Mouse (Mus musculus) embryonic facial prominence, embryonic 11.5 days (tissue): ENCODE data around the gene Moap1. TPM values are rescaled to one million over a fixed set of nuclear protein-coding genes. Genes with fewer than 3 reads are reported as not detected.
A peak's percentile ranks its signal among the peaks of the same experiment; 100 is the strongest.

Experiments used
- ATAC-seq: fragments of 200-750 bp; cut with Nextera tagmentation; replicated peaks from 2 replicates; pipeline ENCODE4 v1.8.0; 2017; ENCODE audit warnings: low read depth; ENCODE audit not compliant: insufficient number of reproducible peaks, low FRiP score, low TSS enrichment
- DNase-seq: peaks from one replicate; pipeline ENCODE4 v3.0.0-alpha.2; 2015; ENCODE audit warnings: low spot score
- H3K27ac ChIP-seq: fragments of 300-500 bp; sonication (generic); replicated peaks from 2 replicates; pipeline ENCODE4 v1.5.1; 2014; ENCODE audit warnings: mild to moderate bottlenecking, low read depth, low read length, control low read depth
- H3K27me3 ChIP-seq: fragments of 300-500 bp; sonication (generic); 2 replicates; pipeline ENCODE4 v1.6.1; 2014; ENCODE audit warnings: mild to moderate bottlenecking, low read length, moderate library complexity, mixed read lengths; ENCODE audit not compliant: control insufficient read depth, insufficient read depth
- H3K36me3 ChIP-seq: fragments of 300-500 bp; sonication (generic); replicated peaks from 2 replicates; pipeline ENCODE4 v1.6.1; 2014; ENCODE audit warnings: low read depth, mild to moderate bottlenecking, low read length, moderate library complexity, mixed read lengths; ENCODE audit not compliant: control insufficient read depth, insufficient read depth
- H3K4me1 ChIP-seq: fragments of 300-500 bp; sonication (generic); 2 replicates; pipeline ENCODE4 v1.6.1; 2014; ENCODE audit warnings: low read length, mixed read lengths; ENCODE audit not compliant: control insufficient read depth, insufficient read depth
- H3K4me2 ChIP-seq: fragments of 300-500 bp; sonication (generic); 2 replicates; pipeline ENCODE4 v1.6.1; 2014; ENCODE audit warnings: low read depth, mild to moderate bottlenecking, control low read depth, low read length, moderate library complexity
- H3K4me3 ChIP-seq: fragments of 300-500 bp; sonication (generic); 2 replicates; pipeline ENCODE4 v1.5.1; 2014; ENCODE audit warnings: low read depth, low read length, control low read depth
- H3K9ac ChIP-seq: fragments of 300-500 bp; sonication (generic); replicated peaks from 2 replicates; pipeline ENCODE4 v1.6.1; 2014; ENCODE audit warnings: mild to moderate bottlenecking, control low read depth, low read length
- H3K9me3 ChIP-seq: fragments of 300-500 bp; sonication (generic); replicated peaks from 2 replicates; pipeline ENCODE4 v1.6.1; 2016; ENCODE audit warnings: mild to moderate bottlenecking, low read length, inconsistent platforms, mixed read lengths; ENCODE audit not compliant: control insufficient read depth
- WGBS: fragments of 180-500 bp; shearing (Covaris S2); extraction: QIAGEN DNeasy Blood & Tissue Kit; methylation state at CpG from one replicate; pipeline ENCODE4 v1.1.7; 2014; 5-methylcytosine and 5-hydroxymethylcytosine counted together
- polyA plus RNA-seq: library from polyadenylated mRNA; unstranded; fragments of >200 nt; fragmentation: Nextera tagmentation; extraction: Ambion mirVana; gene quantifications from 2 replicates; pipeline ENCODE4 v1.2.1, GENCODE M21; 2014

Moap1 gene
- polyA plus RNA-seq = 34.5 and 37.2 TPM in 2 replicates

DNA sequence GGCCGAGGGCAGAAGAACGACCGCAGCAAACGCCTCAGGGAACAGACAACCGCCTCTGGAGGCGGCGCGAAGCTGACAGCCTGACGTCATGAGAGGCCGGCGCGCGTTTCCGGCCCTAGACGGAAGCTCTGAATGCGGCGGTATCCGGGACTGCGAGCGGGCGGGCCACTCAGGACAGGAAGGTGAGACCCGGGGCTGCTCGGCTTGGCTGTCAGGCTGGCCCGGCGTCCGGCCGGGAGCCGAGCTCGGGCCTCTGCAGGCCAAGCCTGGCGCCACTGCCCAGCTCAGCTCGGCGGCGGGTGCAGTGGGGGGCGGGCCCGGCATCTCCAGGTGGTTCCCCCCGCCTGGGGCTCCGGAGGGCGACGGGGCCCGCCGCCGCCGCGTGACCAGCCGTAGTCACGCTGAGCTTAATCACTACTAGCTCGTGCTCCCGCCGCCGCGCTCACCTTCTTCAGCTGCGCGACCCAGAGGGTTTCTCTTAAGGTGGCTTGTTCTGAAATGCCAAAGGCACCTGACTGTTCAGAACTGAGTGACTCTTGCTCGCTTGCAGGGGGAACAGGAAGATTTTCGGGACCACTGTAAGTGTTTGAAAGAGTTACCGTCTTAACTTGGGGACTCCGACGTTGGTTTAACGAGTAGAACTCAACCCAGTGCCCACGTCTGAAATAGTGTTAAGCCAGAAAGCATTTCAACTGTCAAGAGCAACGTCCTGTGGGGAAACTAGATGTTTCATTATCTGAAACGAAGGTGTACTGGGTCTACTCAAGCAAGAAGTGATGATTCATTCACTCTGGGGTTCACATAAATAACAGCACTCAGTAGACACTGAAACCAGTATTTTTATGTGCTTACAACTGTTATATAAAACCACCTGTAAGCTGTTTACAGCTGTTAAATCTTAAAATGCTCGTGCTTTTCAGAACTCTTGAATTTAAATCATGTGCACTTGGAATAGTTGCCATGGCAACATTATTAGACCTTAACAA, at the start of gene Moap1, which contains the start of gene Tmem251:
TSS of gene Moap1 (minus strand) at position 73 of the 986 bp plus-strand sequence.
TSS of gene Tmem251 (plus strand) at position 174 of the 986 bp plus-strand sequence.
- DNase-seq = peak; percentile 93
- 1% methylated on average over 61 of the region's 63 CpGs for WGBS

DNA sequence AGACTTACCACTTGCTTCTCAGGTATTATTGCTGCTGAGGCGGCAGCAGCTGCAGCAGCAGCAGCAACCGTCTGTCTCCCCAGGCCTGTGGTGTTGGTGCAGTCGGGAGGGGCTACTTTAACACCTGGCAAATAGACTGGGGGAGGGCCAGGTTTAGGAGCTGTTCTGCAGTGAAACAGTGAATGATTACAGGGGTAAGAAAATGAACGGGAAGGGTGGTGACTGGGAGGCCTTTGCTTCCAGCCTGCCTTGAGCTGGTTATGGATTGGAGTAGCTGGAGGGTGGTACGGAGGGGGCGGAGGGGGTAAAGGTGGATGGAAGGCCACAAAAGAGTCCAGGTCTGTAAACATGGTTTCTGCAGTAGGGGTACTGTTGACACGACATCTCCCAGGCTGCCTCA, 44.5 kb upstream of the Moap1 start:
- no peak for ATAC-seq
- H3K36me3 ChIP-seq = peaks cover 5% of the 10 kb centered on the region; the same call in 1 of the 2 replicates
- H3K4me3 ChIP-seq = no peak overlapping the region
- H3K9me3 ChIP-seq = no peaks in the 10 kb centered on the region
- no peak overlapping the region for H3K27ac ChIP-seq
- no peak for DNase-seq
- no peaks in the 10 kb centered on the region for H3K27me3 ChIP-seq
- H3K4me2 ChIP-seq = no peak overlapping the region
- WGBS = 89% methylated on average over 7 of the region's 7 CpGs
- H3K9ac ChIP-seq = no peak overlapping the region
- no peaks in the 10 kb centered on the region for H3K4me1 ChIP-seq

More for the DNA sequence above, at the start of gene Moap1, which contains the start of gene Tmem251:
- Histone ChIP-seq H3K4me3 (peak within 1 kb of the TSS; percentile 78), H3K27me3 (no peaks in the 10 kb centered on the region), H3K4me2 (peak within 1 kb of the TSS; percentile 75), H3K27ac (peak within 1 kb of the TSS; percentile 65; the same call in 1 of the 2 replicates), H3K9ac (peak within 1 kb of the TSS; percentile 82), H3K9me3 (no peaks in the 10 kb centered on the region), H3K4me1 (peaks cover 3% of the 10 kb centered on the region; the same call in 1 of the 2 replicates), H3K36me3 (peaks cover 2% of the 10 kb centered on the region; the same call in 1 of the 2 replicates)
- ATAC-seq = peak; percentile 94

DNA sequence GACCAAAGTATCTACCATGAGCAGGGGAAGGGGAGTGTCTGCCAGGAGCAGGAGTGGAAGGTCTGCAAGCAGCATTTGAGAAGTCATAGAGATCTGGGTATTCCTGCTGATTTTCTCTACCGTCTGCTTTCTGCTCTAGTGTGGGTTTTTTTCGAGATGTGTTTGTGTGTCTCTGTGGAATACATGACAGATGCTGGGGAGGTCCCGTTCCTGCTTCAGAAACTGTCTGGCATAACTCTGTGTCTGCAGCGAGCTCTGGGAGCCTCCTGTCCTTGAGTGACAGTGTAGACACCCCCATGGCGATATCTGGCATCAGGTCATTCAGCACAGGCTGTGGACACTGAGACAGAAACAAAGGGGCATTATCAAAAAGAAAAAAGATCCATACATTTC, 42.1 kb upstream of the Moap1 start:
- Histone ChIP-seq H3K4me1 (no peaks in the 10 kb centered on the region), H3K4me2 (no peak overlapping the region), H3K9ac (no peak overlapping the region), H3K36me3 (0 out of 2 replicates have a peak, but pooled peaks cover 3% of the 10 kb centered on the region), H3K9me3 (no peaks in the 10 kb centered on the region), H3K4me3 (no peak overlapping the region), H3K27me3 (no peaks in the 10 kb centered on the region), H3K27ac (no peak overlapping the region)
- no peak for ATAC-seq
- no peak for DNase-seq
- 79% methylated on average over 5 of the region's 5 CpGs for WGBS

DNA sequence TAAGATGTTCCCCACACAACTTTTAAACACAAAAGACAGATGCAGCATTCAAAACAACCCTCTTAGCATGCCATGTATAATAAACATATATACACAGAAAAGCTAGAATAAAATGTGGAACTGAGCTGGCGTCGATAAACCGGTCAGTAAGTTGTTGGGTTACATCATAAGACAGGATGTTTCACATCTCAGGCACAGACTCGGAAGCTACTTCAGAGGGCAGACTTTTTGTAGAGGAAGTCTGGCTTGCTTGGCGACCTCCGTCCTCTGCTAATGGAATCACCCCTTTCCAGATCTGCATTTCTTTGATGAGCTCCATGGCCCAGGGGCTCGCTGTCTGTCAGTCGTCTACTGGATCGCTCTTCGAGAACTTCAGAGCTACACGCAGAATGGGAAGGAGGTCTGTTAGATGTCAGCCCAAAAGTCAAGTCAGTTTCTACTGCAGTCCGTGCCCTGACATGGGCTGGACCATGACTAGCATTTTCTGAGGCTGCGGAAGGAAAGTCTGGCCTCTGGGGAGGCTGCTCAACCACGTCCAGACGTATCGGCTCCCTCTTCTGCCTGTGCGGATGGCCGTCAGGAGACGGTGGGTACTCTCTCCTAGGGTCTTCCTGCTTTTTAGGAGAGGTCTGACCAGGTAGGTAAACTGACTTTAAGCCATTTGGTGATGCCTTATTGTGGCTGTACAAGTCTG, 41.6 kb upstream of the Moap1 start:
- ATAC-seq (no peak), DNase-seq (no peak)
- H3K4me1 ChIP-seq = no peaks in the 10 kb centered on the region
- H3K4me3 ChIP-seq = no peak overlapping the region
- H3K9ac ChIP-seq = no peak overlapping the region
- no peaks in the 10 kb centered on the region for H3K27me3 ChIP-seq
- 84% methylated on average over 19 of the region's 19 CpGs for WGBS
- H3K9me3 ChIP-seq = no peaks in the 10 kb centered on the region
- no peak overlapping the region for H3K4me2 ChIP-seq
- 0 out of 2 replicates have a peak, but pooled peaks cover 3% of the 10 kb centered on the region for H3K36me3 ChIP-seq
- no peak overlapping the region for H3K27ac ChIP-seq

DNA sequence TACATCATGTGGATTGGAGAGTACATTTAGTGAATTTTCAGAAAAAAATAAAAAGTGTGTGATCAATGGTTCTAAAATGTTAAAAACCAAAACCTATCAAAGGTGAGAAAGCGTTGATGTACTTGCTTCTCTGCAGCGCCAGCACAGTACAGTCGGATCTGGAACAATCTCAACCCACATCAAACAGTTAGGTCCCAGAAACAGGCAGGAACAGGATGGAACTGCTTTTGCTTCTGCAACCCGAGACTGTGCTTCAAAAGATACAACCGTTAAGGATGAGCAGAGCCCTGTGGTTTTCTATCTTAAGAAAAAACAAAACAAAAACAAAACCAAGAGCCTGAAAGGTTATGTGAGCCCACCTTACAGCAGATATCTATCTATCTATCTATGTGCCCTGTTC, 39.4 kb upstream of the Moap1 start:
- no peak overlapping the region for H3K9ac ChIP-seq
- no peaks in the 10 kb centered on the region for H3K27me3 ChIP-seq
- H3K9me3 ChIP-seq = no peaks in the 10 kb centered on the region
- H3K36me3 ChIP-seq = 0 out of 2 replicates have a peak, but pooled peaks cover 3% of the 10 kb centered on the region
- H3K4me1 ChIP-seq = no peaks in the 10 kb centered on the region
- no peak overlapping the region for H3K27ac ChIP-seq
- DNase-seq = no peak
- no peak for ATAC-seq
- 92% methylated on average over 5 of the region's 5 CpGs for WGBS
- no peak overlapping the region for H3K4me2 ChIP-seq
- H3K4me3 ChIP-seq = no peak overlapping the region

DNA sequence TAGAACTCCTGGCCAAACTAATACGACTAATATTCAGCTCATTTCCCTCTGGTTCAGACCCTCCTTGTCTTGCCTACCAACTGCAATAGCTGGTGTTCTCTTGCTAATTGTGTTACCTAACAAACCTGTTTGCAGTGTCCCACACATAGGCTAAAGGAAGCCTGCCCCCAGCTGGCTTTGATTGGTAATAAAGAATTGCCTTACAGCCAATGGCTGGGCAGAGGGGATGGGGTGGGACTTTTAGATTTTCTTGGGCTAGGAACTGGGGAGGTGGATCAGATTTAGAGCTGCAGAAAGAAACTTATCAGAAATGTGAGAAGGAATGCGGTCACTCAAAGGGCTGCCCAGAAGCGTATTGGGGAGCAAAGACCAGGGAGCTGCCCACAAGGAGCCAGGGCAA, 36.0 kb upstream of the Moap1 start:
- ATAC-seq = 0 out of 2 replicates have a peak, but pooled peaks have one; percentile 44
- Histone ChIP-seq H3K9me3 (no peaks in the 10 kb centered on the region), H3K27me3 (no peaks in the 10 kb centered on the region), H3K27ac (no peak overlapping the region), H3K4me3 (no peak overlapping the region), H3K36me3 (no peaks in the 10 kb centered on the region), H3K4me1 (no peaks in the 10 kb centered on the region), H3K9ac (no peak overlapping the region), H3K4me2 (no peak overlapping the region)
- 56% methylated on average over 3 of the region's 3 CpGs for WGBS
- DNase-seq = peak; percentile 39

DNA sequence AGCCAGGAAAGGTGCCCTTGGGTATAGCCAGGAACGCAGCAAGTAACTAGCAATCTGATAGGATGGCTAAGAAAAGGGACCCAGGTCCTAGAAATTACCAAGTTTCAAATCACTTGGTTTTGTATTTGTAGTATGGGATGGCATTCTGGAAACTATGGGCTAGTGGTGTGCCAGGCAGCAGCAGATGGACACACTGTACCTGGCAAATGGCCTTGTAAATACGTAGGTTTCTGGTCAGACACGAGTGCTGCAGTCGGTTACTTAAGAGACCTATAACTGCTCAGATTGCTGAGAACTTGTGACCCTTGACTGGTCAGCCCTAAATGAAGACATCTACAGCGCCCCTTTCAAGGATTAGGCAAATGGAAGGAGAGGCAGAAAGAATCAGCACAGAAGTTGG, 34.7 kb upstream of the Moap1 start:
- no peaks in the 10 kb centered on the region for H3K4me1 ChIP-seq
- no peaks in the 10 kb centered on the region for H3K9me3 ChIP-seq
- no peaks in the 10 kb centered on the region; the same call in 1 of the 2 replicates for H3K36me3 ChIP-seq
- H3K4me3 ChIP-seq = no peak overlapping the region
- H3K27ac ChIP-seq = no peak overlapping the region
- H3K4me2 ChIP-seq = no peak overlapping the region
- no peaks in the 10 kb centered on the region for H3K27me3 ChIP-seq
- DNase-seq (no peak), ATAC-seq (no peak)
- 84% methylated on average over 5 of the region's 5 CpGs for WGBS
- H3K9ac ChIP-seq = no peak overlapping the region
